Mouse (Mus musculus): Measurements from ENCODE around the gene Crtac1. TPM values are rescaled to one million over a fixed set of nuclear protein-coding genes. Genes with fewer than 3 reads are reported as not detected.

Crtac1 gene
- total and polyA plus RNA-seq, 3 experiments: not detected

GRCm38 (mm10) chr19:42279611-42280010 is 152.0 kb downstream of the Crtac1 start:
- no peak overlapping the region for H3K9ac ChIP-seq (ENCODE audit: insufficient read depth, low read depth)
- no peak for DNase-seq (ENCODE audit: extremely low read depth)
- peaks cover 81% of the 10 kb centered on the region for H3K27me3 ChIP-seq (replicated peaks)
- H3K36me3 ChIP-seq (replicated peaks in 1 of 2; ENCODE audit: control insufficient read depth in 1 of 2, insufficient read depth in 1 of 2, low read length in 1 of 2): no peaks in the 10 kb centered on the region
- H3K27ac ChIP-seq (ENCODE audit: insufficient read depth, low read depth): no peak overlapping the region
- H3K79me2 ChIP-seq (replicated peaks; ENCODE audit: control insufficient read depth, extremely low read depth, insufficient read depth, poor library complexity, severe bottlenecking): no peaks in the 10 kb centered on the region
- H3K4me1 ChIP-seq (ENCODE audit: control insufficient read depth in 1 of 2, insufficient read depth in 2 of 2): no peaks in the 10 kb centered on the region
- no peaks in the 10 kb centered on the region for H3K9me3 ChIP-seq (replicated peaks; ENCODE audit: low read length)
- TF ChIP-seq TBP (conservative IDR thresholded peaks at IDR 0.05; ENCODE audit: low read depth, low read length) (no peak), POLR2A (IDR thresholded peaks at IDR 0.05; ENCODE audit: low read depth, low read length) (no peak), MYC (IDR thresholded peaks at IDR 0.05; ENCODE audit: low read depth, low read length) (no peak), NELFE (IDR thresholded peaks at IDR 0.05; ENCODE audit: low read depth, low read length) (no peak), TCF12 (IDR thresholded peaks at IDR 0.05; ENCODE audit: low read depth, low read length) (no peak), ZC3H11A (IDR thresholded peaks at IDR 0.05; ENCODE audit: low read depth, low read length) (no peak), NRF1 (IDR thresholded peaks at IDR 0.05; ENCODE audit: low read depth, low read length) (no peak), MXI1 (IDR thresholded peaks at IDR 0.05; ENCODE audit: low read depth, low read length) (no peak), EP300 (IDR thresholded peaks at IDR 0.05; ENCODE audit: low read length) (no peak), HCFC1 (IDR thresholded peaks at IDR 0.05; ENCODE audit: low read depth, low read length) (no peak), JUND (conservative IDR thresholded peaks at IDR 0.05; ENCODE audit: low read depth, low read length) (no peak)
- H3K4me3 ChIP-seq (replicated peaks in 1 of 3; ENCODE audit: low read depth in 2 of 3, low read length in 2 of 3, poor library complexity in 1 of 3): no peak overlapping the region
- in situ Hi-C loops (cut with MboI; ENCODE audit: low pct_ligation_motif_present, low pct_unique_long_range_greater_than_20kb, low sequenced_read_pairs): no loop called here
- no peak overlapping the region for H3K4me2 ChIP-seq (ENCODE audit: insufficient read depth, low read depth, poor library complexity, severe bottlenecking)
- dilution Hi-C loops (cut with MboI; ENCODE audit: extremely low pct_ligation_motif_present, extremely low pct_unique_long_range_greater_than_20kb, low sequenced_read_pairs): no loop called here

DNA sequence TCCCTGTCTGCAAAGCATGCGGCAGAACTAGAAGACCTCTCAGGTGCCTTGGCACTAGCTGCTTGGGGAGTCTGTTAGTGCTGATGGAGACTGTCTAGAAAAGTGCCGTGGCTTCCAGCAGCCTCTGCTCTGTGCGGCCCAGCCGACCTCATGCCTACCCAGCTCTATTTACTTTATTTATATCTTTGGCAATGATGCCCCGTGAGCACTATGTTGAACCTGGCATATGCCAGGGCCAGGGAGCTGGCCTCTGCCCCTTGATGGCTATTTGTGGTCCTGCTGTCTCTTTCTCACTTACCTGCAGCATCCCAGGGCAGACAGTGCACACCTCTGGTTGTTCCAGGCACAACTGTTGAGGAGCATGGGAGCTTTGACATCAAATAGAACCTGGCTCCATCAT is 153.1 kb downstream of the Crtac1 start:
- dilution Hi-C loops (cut with MboI; ENCODE audit: extremely low pct_ligation_motif_present, extremely low pct_unique_long_range_greater_than_20kb, low sequenced_read_pairs) (no loop called here), in situ Hi-C loops (cut with MboI; ENCODE audit: low pct_ligation_motif_present, low pct_unique_long_range_greater_than_20kb, low sequenced_read_pairs) (no loop called here)
- Histone ChIP-seq H3K4me1 (ENCODE audit: control insufficient read depth in 1 of 2, insufficient read depth in 2 of 2) (no peaks in the 10 kb centered on the region), H3K9me3 (replicated peaks; ENCODE audit: low read length) (no peaks in the 10 kb centered on the region), H3K9ac (ENCODE audit: insufficient read depth, low read depth) (no peak overlapping the region), H3K27me3 (replicated peaks) (peaks cover 70% of the 10 kb centered on the region), H3K79me2 (replicated peaks; ENCODE audit: control insufficient read depth, extremely low read depth, insufficient read depth, poor library complexity, severe bottlenecking) (no peaks in the 10 kb centered on the region), H3K27ac (ENCODE audit: insufficient read depth, low read depth) (no peak overlapping the region), H3K4me2 (ENCODE audit: insufficient read depth, low read depth, poor library complexity, severe bottlenecking) (no peak overlapping the region), H3K4me3 (replicated peaks in 1 of 3; ENCODE audit: low read depth in 2 of 3, low read length in 2 of 3, poor library complexity in 1 of 3) (no peak overlapping the region), H3K36me3 (replicated peaks in 1 of 2; ENCODE audit: control insufficient read depth in 1 of 2, insufficient read depth in 1 of 2, low read length in 1 of 2) (no peaks in the 10 kb centered on the region)
- DNase-seq (ENCODE audit: extremely low read depth): no peak
- TF ChIP-seq E2F4 (IDR thresholded peaks at IDR 0.05; ENCODE audit: insufficient replicate concordance, low read depth, low read length): no peak
- TF ChIP-seq EP300 (IDR thresholded peaks at IDR 0.05; ENCODE audit: low read length): no peak

DNA sequence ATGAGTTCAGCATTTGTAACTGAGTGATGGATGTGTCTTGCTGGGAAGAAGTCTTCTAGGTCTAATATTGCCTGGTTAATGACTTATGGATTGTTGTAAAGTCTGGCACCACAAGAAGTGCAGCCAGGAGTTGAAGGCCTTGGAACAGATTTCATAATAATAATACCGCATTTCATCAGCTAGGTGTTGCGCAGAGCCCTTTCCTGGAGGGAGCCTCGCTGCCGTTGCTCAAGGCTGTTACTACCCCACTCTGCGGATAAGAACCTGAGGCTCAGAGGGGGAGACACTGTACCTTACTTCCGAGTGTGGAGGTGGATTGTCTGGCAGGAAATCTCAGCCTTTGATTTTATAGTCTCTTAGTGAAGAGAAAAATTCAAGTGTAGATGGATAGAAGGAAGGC is 154.3 kb downstream of the Crtac1 start:
- in situ Hi-C loops (cut with MboI; ENCODE audit: low pct_ligation_motif_present, low pct_unique_long_range_greater_than_20kb, low sequenced_read_pairs) (no loop called here), dilution Hi-C loops (cut with MboI; ENCODE audit: extremely low pct_ligation_motif_present, extremely low pct_unique_long_range_greater_than_20kb, low sequenced_read_pairs) (no loop called here)
- no peak overlapping the region for H3K4me2 ChIP-seq (ENCODE audit: insufficient read depth, low read depth, poor library complexity, severe bottlenecking)
- no peak overlapping the region for H3K9ac ChIP-seq (ENCODE audit: insufficient read depth, low read depth)
- no peaks in the 10 kb centered on the region for H3K79me2 ChIP-seq (replicated peaks; ENCODE audit: control insufficient read depth, extremely low read depth, insufficient read depth, poor library complexity, severe bottlenecking)
- no peaks in the 10 kb centered on the region for H3K36me3 ChIP-seq (replicated peaks in 1 of 2; ENCODE audit: control insufficient read depth in 1 of 2, insufficient read depth in 1 of 2, low read length in 1 of 2)
- DNase-seq (ENCODE audit: extremely low read depth): no peak
- 0 out of 4 replicates have a peak, but pooled peaks cover 0 to 2% of the 10 kb centered on the region in 2 experiments for H3K4me1 ChIP-seq (ENCODE audit: control insufficient read depth in 1 of 2, insufficient read depth in 2 of 2)
- H3K27ac ChIP-seq (ENCODE audit: insufficient read depth, low read depth): no peak overlapping the region
- TF ChIP-seq JUND (conservative IDR thresholded peaks at IDR 0.05; ENCODE audit: low read depth, low read length) (no peak), ZMIZ1 (IDR thresholded peaks at IDR 0.05; ENCODE audit: low read depth, low read length) (no peak), POLR2A (IDR thresholded peaks at IDR 0.05; ENCODE audit: low read depth, low read length) (no peak), HCFC1 (IDR thresholded peaks at IDR 0.05; ENCODE audit: low read depth, low read length) (no peak), POLR2AphosphoS2 (IDR thresholded peaks at IDR 0.05; ENCODE audit: low read depth, low read length) (no peak), TBP (conservative IDR thresholded peaks at IDR 0.05; ENCODE audit: low read depth, low read length) (no peak), ZKSCAN1 (IDR thresholded peaks at IDR 0.05; ENCODE audit: borderline replicate concordance, low read depth, low read length) (no peak), UBTF (IDR thresholded peaks at IDR 0.05; ENCODE audit: low read depth, low read length) (no peak), ELF1 (IDR thresholded peaks at IDR 0.05; ENCODE audit: low read depth, low read length) (no peak), TCF12 (IDR thresholded peaks at IDR 0.05; ENCODE audit: low read depth, low read length) (no peak), MYC (IDR thresholded peaks at IDR 0.05; ENCODE audit: low read depth, low read length) (no peak), MEF2A (IDR thresholded peaks at IDR 0.05; ENCODE audit: borderline replicate concordance, low read depth, low read length) (no peak), MAZ (IDR thresholded peaks at IDR 0.05; ENCODE audit: low read depth, low read length) (no peak), USF1 (IDR thresholded peaks at IDR 0.05; ENCODE audit: low read depth, low read length) (no peak), NELFE (IDR thresholded peaks at IDR 0.05; ENCODE audit: low read depth, low read length) (no peak)
- peaks cover 60% of the 10 kb centered on the region for H3K27me3 ChIP-seq (replicated peaks)
- H3K9me3 ChIP-seq (replicated peaks; ENCODE audit: low read length): no peaks in the 10 kb centered on the region
- no peak overlapping the region for H3K4me3 ChIP-seq (replicated peaks in 1 of 3; ENCODE audit: low read depth in 2 of 3, low read length in 2 of 3, poor library complexity in 1 of 3)

Data from CH12.LX (cell line).